Mouse (Mus musculus) kidney, adult 18-20 months (tissue): ENCODE data around the gene Slc39a1.
"Not testable (repeated sequence)": the region's sequence is repeated elsewhere in the genome, so short reads cannot be mapped to it uniquely, and the experiment has no call there.

Source experiments
- DNase-seq: peaks from one replicate; pipeline ENCODE4 v3.0.0; 2021

Slc39a1 gene

DNA sequence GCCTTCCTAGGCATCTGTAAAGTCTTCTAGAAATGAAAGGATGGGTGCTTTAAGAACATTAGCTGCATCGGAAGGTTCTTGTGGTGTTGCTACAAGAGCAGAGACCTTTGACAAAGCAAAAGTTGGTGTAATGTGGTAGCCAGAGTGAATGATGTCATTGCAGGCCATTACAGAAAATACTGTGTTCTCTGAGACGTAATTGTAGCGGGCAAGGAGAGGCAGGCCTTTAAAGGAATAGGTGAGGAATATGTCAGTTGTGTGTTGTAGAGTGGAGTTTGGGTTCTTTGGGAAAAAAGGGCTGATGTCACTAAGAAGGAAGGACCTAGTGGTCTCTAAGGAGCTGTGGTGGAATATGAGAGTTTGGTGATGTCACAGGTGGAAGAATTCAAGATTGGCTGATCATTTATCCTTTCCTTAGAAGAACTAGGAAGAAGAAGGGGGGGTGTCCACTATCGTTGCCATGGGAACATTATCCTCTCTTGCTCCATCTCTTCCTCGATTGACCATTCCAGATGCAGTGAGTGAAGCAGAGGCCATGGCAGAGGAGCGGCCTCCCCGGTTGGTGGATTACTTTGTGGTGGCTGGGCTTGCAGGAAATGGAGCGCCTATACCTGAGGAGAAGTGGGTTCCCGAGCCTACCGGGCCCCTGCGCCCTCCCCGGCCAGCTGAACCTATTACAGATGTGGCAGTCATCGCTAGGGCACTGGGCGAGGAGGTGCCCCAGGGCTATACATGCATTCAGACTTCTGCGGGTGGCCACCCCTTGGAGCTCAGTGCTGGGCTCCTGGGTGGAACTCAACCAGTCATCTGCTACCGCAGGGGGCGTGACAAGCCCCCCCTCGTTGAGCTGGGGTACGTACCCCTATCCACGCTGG lies 19.2 kb downstream of the Slc39a1 start:
- DNase-seq: no peak

DNA sequence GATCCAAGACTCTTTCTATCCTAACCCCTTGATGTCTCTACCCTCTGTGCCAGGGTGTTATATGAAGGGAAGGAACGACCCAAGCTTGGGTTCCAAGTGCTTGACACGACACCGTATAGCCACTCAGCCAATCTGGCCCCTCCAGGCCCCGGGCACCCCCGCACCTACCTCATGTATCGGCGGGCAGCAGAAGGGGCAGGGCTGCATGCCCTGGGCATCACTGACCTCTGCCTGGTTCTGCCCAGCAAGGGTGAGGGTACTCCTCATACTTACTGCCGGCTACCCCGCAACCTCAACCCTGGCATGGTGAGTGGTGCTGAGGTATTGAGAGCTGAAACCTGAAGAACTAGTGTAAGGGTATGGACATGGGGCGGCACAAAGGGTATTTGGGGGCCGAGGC lies 20.2 kb downstream of the Slc39a1 start:
- DNase-seq: no peak

DNA sequence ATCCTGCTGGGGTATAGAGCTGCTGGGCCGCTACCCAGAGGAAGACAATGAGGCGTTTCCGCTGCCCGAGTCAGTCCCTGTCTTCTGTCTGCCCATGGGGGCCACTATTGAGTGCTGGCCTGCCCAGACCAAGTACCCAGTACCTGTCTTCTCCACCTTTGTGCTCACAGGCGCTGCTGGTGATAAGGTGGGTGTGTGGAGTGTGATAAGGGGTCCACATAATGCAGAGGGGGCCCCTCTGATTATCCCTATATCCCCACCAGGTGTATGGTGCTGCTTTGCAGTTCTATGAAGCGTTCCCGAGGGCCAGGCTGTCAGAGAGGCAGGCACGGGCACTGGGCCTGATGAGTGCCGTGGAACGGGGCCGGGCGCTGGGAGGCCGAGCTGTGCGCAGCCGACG lies 21.0 kb downstream of the Slc39a1 start:
- no peak for DNase-seq

DNA sequence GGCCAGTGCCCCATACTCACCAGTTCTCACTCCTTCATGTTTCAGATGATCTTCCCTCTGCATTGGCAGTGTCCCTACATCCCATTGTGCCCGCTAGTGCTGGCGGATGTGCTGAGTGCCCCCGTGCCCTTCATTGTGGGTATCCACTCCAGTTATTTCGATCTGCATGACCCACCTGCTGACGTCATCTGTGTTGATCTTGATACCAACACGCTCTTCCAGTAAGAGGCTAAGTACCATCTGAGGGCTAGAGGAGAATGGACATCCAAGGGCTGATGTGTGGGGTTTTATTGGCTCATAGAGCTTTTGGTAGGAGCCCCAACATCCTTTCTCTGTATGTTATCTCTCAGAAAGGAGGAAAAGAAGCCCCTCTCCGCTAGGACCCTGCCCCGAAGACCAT lies 22.8 kb downstream of the Slc39a1 start:
- DNase-seq: no peak

DNA sequence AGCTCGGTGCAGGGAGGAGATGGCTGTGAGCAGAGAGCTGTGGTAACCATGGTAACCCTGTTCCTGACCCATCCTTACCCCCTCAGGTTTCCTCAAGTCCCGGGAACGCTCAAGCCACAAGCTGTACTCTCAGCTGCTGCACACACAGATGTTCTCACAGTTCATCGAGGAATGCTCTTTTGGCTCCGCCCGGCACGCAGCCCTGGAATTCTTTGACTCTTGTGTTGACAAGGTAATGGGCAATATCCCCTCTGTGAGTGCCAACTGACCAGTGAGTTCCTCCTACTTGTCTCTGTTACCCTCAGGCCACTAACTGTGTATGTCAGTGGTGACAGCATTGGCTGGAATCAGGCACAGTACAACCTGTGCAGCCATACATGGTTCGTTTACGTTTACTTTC lies 24.2 kb downstream of the Slc39a1 start:
- no peak for DNase-seq

DNA sequence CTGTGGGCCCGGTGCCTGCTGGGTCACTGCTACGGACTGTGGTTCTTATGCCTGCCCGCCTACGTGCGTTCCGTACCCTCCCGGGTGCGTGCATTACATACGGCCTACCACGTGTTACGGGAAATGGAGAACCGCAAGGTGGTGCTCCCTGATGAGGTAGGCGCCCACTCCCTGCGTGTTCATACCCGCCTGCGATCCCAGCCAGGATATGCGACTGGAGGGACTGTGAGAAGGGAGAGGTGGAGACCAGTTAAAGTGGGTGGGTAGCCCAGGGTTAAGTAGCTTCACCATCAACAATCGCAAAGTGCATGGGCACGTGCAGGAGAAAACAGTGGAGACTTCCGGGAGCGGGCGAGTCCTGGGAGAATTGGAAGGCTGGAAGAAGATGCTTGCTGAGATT lies 25.9 kb downstream of the Slc39a1 start:
- DNase-seq: no peak

DNA sequence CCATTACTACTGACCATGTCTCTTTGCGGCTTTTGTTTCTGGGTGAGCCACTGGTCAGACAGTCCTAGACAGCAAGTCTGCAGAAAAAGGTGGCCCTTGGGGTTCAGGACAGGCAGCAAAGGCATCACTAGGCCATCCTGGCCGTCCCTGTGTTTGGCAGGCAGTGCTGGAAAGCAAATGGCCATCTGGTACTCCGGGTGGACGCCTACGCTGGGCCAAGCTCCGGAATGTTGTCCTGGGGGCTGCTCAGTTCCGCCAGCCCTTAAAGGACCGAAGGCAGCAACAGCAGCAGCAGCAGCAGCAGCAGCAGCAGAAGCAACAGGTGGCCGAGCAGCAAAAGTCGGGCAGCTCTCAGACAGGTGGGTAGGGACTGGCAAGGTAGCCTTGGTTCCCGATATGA lies 27.3 kb downstream of the Slc39a1 start:
- DNase-seq: no peak

DNA sequence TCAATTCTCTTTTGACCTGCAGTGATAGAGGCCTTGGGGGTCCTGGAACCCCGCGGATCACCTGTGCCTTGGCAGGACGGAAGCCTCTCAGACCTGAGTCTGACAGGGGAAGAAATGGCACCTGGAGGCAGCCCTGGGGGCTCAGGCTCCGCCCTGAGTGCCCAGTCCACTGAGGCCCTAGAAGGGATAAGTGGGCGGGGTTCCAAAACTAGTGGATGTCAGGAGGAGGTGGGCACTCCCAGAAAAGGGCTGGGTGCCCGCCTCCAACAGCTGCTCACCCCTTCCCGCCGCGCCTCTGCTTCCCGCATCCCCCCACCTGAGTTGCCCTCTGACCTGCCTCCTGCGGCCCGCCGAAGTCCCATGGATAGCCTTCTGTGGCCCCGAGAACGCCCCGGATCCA lies 28.9 kb downstream of the Slc39a1 start:
- DNase-seq: no peak

DNA sequence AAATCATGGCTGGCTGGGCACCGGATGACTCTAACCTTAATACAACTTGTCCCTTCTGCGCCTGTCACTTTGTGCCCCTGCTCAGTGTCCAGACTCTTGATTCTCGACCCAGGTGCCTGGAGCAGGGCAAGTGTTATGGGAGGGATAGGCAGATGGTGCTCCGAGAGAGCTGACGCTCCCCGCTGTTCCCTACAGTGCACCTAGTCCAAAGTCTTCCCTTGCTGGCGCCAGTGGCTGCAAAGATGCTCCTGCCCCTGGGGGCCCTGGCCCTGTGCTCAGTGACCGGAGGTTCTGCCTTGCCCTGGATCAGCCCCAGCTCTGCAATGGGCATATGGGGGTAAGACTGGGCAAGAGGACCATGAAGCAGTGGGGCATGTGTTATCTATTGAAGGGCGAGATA lies 29.8 kb downstream of the Slc39a1 start:
- DNase-seq: no peak

DNA sequence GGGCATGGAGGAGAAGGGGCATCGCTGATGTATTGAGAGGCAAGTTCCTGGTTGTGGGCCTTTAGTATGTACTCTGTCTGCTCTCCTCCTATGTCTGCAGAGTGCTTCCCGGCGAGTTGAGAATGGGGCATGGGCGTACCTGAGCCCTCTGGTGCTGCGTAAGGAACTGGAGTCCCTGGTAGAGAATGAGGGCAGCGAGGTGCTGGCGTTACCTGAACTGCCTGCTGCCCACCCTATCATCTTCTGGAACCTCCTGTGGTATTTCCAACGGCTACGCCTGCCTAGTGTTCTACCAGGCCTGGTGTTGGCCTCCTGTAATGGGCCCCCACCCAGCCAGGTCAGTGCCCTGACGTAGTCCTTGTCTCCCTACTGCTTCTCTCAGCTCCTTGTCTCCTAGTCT lies 30.2 kb downstream of the Slc39a1 start:
- DNase-seq: no peak

DNA sequence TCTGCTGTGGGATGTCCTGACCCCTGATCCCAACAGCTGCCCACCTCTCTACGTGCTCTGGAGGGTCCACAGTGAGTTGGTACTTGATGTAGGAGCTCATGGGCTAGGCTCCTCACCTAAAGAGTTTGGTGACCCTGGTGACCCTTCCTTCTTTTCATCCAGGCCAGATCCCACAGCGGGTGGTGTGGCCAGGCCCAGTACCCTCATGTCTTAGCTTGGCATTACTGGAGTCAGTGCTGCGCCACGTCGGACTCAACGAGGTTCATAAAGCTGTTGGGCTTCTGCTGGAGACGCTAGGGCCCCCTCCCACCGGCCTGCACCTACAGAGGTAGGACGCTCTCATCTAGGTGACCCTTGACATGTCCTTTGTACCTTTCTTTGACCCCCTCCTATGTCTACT lies 31.2 kb downstream of the Slc39a1 start:
- DNase-seq: no peak

DNA sequence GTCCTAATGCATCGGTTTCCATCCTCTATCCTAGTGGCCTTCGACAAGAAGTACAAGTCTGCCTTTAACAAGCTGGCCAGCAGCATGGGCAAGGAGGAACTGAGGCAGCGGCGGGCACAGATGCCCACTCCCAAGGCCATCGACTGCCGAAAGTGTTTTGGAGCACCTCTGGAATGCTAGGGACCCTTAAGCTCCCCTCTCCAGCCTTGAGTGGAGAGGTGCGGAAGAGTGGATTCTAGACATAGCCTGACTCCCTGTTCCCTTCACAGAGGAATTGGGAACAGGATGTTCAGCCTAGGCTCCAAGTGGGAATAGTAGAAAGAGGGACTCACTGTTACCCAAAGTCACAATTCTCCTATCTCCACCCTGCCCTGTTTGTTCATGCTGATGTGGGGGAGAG lies 31.8 kb downstream of the Slc39a1 start:
- DNase-seq: no peak

DNA sequence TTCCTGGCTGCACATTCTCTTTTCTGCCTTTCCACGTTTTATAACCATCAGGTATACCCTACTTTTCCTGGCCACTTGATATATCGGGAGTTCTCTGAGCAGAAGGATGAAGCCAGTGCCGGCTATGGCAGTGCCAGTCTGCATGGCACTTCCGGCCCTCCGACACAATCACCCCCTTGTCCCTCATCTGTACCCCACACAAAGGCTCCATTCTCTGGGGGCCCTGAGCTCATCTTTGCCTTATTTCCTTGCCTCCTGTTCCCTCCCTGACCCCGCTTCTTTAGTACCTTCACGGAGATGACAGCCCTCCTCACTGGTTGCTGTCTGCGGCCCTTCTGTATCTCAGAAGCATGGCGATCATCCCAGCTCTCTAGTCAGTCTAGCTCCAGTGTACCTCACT lies 32.7 kb downstream of the Slc39a1 start:
- DNase-seq: no peak

DNA sequence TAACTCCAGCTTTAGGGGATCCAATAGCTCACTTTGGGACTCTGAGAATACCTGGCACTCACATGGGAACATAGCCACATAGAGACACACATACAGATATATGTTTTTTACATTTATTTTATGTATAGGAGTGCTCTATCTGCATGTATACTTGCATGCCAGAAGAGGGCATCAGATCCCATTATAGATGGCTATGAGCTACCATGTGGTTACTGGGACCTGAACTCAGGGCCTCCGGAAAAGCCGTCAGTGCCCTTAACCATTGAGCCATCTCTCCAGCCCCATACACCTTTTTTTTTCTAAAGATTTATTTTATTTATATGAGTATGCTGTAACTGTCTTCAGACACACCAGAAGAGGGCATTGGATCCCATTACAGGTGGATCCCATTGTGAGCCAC lies 36.2 kb downstream of the Slc39a1 start:
- no peak for DNase-seq

DNA sequence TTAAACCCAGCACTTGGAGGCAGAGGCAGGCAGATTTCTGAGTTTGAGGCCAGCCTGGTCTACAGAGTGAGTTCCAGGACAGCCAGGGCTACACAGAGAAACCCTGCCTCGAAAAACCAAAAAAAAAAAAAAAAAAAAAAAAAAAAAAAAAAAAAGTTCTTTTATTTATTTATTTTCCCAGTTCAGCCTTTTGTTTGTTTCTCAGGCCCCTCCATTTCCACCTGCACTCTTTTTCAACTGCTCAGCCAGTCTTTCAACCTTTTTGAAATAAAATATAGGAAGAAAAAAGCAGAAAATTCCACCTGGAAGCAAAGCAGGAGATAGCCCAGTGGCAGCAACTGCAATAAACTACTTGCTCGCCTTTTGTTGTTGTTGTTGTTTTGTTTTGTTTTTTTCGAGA lies 41.4 kb downstream of the Slc39a1 start:
- not testable (repeated sequence) for DNase-seq

DNA sequence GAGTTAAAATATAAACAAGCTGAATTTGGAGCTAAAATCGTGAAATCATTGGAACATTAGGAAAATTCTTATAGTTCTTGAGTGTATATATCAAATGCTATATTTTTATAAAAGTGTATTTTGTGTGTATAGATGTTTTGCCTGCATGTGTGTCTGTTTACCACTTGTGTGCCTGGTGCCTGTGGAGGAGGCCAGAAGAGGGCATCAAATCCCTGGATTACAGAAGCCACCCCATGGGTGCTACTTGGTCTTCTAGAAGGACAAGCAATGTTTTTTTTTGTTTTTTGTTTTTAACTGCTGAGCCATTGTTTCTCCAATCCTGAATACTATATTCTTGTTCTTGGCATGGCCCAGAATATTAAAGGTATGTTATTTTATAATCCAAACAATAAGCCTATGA lies 42.6 kb downstream of the Slc39a1 start:
- DNase-seq: no peak

DNA sequence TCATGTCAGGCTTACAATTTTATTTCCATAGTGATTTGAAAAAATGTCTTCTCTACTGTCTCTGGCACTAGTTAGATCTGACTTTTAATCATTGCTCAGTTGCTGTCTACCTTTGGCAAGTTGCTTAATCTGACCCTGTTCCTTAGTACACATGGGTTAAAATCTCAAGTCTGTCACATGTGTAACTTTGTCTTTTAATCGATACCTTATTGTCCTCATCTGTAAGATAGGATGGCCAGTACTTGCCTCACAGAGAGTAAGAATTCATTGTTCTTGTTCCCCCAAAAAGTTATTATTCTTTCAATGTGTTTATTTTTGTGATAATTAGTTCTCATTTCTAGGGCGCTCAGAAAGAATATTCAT lies 44.0 kb downstream of the Slc39a1 start:
- no peak for DNase-seq

DNA sequence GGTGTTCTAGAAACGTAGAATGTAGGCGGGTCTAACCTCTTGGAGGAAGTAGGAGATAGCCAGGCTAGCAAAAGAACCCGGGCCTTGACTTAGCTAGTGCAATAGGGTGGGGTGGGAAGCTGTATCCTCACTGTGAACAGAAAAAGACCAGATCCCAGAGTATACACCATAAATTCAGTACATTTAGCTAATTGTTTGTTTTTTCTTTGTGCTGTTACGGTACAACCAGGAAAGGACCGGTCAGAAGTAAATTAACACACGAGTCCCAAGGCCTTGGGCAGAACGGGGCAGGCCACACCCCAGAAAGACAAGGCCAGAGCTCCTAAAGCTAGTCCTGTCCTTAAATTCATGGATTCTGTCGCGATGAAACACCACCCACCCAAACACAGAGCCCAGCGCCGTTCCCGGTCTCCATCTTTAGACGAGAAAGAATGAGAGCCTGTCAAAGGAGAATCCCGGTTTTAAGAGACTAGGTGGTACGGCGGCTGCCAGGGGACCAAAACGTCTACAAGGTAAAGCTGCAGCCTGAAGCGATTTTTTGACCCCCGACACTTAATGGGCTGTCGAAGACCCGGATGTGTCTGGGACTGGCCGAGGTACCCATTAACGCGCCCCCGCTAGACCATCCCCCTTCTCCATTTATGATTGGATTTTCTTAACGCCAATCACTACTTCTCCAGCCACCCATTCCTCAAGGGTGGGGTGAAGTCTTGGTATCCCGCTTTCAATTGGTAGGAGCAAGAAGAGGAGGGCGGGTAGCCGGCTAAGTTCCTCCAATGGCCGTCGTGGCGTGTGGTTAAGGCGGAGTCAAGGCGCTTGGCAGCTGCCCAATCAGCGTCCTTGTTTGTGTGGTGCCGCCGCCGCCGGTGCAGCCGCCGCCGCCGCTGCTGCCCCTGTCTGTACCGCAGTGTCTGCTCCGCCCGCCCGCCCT lies 44.6 kb downstream of the Slc39a1 start, which contains the start of gene Gatad2b:
Gatad2b (plus strand) TSS at position 834 of the 931 bp plus-strand sequence.
- DNase-seq: peak; percentile 98

DNA sequence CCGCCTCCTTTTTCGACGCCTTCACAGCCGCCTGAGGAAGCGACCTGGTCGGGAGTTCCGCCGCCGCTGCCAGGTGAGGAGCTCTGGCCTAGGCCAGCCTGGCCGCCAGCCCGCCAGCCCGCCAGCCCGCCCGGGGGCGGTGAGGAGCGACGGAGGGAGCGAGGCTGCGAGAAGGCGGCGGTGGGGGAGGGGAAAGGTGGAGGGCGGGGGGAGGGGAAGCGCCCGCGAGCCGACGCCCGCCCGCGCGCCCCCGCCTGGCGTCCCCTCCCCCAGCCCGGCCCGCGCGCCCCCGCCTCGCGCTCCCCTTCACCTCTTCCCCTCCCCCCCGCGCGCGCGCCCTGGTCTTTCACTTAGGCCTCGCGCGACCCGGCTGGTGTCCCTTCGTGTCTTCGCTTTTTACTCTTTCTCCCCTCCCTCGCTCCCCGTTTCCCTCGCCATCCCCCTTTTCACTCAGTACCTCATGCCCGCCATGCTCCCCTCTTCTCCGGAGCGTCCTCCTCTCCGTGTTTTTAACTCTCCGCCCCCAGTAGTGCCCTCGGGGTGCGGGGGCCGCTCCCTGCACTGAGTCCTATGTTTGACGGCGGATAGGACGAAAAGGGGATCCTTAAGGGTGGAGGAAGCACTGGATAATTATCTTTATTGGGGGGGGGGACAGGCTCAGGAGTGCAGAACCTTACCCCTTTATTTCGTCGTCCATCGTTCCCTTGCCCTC lies 45.5 kb downstream of the Slc39a1 start:
- DNase-seq: no peak

DNA sequence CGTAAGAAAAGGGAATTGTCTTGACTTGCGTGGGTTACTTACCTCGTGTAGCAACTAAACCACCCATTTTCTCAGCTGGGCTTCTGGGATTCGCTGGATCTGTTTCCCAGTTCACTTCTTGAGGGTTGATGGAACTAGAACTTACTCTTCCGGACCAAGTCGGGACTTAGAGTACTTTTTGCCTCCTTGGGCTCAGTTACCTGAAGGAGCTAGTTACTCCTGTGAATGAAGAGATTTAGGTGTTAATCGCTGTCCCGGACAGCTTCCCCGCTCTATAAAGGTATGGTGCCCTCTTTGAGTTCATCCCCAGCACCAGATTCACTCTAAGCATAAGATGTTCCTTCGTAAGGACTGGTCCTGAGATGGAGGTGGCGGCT lies 46.1 kb downstream of the Slc39a1 start:
- DNase-seq: peak; percentile 23

DNA sequence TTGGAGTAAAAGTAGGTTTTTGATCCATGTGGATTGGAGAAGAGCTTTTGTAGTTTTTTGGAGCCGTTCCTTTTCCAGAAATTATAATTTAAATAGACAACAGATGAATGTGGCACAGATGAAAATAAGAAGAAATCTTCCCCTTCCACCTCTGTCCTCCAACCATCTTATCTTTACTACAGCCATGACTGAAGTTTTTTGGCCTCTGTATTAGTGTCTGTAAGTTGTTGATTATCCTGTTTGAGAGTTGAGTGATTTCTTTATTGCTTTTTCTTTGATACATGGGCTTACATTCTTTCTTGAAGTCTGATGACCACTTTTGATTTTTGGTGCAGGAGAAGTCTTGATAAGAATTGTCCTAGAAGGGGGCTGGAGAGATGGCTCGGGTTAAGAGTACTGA lies 46.7 kb downstream of the Slc39a1 start:
- no peak for DNase-seq
